Mouse (Mus musculus): ENCODE data around the gene Gcsh.

Gene Gcsh

GRCm38 (mm10) chr8:116978052-116978451 lies 15.3 kb downstream of the Gcsh start:
- no peak for DNase-seq (ENCODE audit: low read depth, low spot score)

GRCm38 (mm10) chr8:116975606-116976005 lies 17.7 kb downstream of the Gcsh start:
- no peak for DNase-seq (ENCODE audit: low read depth, low spot score)

GRCm38 (mm10) chr8:116975066-116975465 lies 18.3 kb downstream of the Gcsh start:
- DNase-seq (ENCODE audit: low read depth, low spot score): no peak

DNA sequence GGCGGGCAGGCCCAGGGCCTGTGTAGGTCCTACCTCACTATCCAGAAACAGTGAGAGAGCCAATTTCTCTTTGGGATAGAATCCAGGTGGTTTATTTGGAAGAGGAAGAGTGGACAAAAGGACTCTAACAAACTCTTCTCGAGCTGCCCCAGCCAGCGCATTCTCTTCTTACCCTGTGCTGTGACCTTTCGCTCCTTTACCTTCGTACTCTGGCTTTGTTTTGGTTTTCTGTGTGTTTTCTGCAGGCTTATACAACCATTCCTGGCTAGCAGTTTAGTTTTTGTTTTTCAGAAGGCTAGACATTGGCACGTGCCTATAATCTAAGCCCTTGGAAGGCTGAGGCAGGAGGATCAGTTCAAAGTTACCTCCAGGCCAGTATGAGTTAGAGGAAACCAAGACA lies 23.8 kb downstream of the Gcsh start:
- DNase-seq (ENCODE audit: low read depth, low spot score): no peak

GRCm38 (mm10) chr8:116954415-116954814 lies 38.9 kb downstream of the Gcsh start:
- no peak for DNase-seq (ENCODE audit: low read depth, low spot score)

DNA sequence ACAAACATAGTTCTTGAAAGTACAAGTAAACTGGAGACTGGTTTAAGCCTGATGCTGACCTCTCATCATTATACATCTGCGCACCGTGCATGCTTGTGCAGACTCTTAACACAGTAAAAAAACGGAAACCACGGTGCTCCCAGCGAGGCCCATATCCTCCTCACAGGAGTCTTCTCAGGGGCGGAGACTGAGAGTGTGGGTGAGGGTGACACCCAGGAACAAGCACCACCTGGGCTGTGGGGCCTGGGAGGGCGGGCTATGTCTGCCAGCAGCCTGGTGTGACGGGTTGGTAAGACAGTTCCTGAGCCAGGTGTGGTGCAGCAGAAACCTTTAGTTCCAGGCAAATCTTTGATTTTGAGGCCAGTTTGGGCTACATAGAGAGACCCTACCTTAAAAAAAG lies 40.9 kb downstream of the Gcsh start:
- DNase-seq (ENCODE audit: low read depth, low spot score): no peak

- DNase-seq (ENCODE audit: low read depth, low spot score): no peak
Observed at GRCm38 (mm10) chr8:116951778-116952177, 41.6 kb downstream of the Gcsh start.

- no peak for DNase-seq (ENCODE audit: low read depth, low spot score)
Observed at GRCm38 (mm10) chr8:116951369-116951768, 42.0 kb downstream of the Gcsh start.

GRCm38 (mm10) chr8:116947589-116947988 lies 45.7 kb downstream of the Gcsh start:
- no peak for DNase-seq (ENCODE audit: low read depth, low spot score)

- DNase-seq (ENCODE audit: low read depth, low spot score): no peak
Observed at GRCm38 (mm10) chr8:116946851-116947250, 46.5 kb downstream of the Gcsh start.

GRCm38 (mm10) chr8:116946268-116946838 lies 47.0 kb downstream of the Gcsh start:
- no peak for DNase-seq (ENCODE audit: low read depth, low spot score)

DNA sequence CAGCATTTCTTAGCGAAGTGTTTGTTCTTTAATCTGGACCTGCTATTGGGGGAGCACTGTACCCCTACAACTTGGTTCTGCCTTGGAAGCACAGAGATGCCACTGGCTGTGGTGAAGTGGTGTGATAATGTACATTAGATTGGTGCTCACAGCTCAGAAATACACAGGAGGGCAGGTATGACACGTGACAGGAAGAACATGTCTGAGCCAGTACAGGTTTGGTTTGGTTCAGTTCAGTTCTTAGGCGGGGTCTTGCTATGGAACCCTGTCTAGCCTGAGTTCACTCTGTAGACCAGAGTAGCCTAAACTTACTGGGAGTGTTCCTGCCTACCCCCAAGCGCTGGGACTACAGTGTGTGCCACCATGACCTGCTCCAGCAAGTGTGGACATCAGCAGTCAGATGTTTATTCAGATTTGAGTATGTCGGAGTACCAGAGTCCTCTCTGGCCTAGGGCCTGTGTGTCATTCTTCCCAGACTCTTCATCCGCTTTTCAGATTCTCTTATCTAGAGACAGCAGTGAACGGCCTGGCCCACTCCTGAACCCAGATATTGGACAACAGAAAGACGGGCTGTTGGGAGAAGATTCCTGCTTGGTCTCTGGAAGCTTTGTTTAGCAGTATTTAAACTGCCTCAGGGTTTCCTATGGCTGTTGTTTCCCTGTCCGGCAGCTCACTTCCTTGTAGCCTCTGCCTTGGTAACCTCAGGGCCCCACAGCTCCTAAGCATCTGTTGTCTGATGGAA lies 48.0 kb downstream of the Gcsh start:
- no peak for DNase-seq (ENCODE audit: low read depth, low spot score)

DNA sequence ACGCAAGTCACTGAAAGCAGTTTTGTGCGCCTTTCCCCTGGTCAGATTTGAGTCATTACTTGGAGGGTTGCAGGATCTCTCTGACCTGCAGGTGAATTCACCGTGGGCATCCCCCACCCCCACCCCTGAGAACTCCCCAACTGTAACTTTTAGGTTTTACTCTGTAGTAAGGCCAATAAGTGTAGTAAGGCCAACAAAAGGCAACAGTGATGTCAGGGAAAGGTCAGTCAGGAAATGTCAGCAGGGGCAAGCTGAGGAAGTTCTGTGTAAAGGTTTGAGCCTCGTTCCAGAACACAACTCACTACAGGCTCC lies 49.0 kb downstream of the Gcsh start:
- no peak for DNase-seq (ENCODE audit: low read depth, low spot score)

- peak; percentile 16 for DNase-seq (ENCODE audit: low read depth, low spot score)
Observed at GRCm38 (mm10) chr8:116943555-116944384, 49.6 kb downstream of the Gcsh start.

- peak; percentile 90 for DNase-seq (ENCODE audit: low read depth, low spot score)
Observed at GRCm38 (mm10) chr8:116943161-116943554, 50.2 kb downstream of the Gcsh start, which contains the start of gene Atmin. Gene Atmin (plus strand): TSS chr8:116943393.

DNA sequence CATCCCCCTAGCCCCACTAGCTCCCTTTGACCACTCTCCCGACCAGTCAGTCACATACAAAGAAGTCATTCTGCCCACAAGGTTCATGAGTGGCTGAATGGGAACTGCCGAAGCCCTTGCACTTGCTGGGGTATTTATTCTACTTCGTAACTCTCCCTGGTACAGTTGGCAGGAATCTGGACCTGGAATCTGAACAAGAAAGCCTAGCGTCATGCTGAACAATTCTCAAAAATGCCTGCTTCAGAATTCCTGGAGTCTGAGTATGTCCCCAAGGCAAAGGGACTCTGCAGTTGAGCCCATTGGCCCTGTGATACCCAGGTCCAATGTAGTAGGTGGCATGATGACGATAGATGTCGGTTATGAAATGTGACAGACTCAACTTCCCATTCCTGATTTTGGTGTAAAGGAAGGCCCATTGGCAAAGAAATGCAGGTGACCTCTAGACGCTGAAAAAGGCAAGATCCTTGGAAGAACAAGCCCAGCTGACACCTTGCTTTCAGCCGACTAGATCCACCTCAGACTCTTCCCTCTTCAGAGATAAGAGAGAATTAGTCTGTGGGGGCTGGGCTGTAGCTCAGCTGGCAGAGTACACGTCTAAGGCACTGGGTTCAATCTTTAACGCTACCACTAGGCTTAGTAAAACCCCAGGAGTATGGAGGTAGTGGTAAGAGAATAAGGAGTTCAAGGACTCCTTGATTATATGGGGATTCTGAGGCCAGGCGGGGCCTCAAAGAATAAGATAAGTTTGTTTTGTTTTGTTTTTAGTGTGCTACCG lies 50.9 kb downstream of the Gcsh start:
- no peak for DNase-seq (ENCODE audit: low read depth, low spot score)

DNA sequence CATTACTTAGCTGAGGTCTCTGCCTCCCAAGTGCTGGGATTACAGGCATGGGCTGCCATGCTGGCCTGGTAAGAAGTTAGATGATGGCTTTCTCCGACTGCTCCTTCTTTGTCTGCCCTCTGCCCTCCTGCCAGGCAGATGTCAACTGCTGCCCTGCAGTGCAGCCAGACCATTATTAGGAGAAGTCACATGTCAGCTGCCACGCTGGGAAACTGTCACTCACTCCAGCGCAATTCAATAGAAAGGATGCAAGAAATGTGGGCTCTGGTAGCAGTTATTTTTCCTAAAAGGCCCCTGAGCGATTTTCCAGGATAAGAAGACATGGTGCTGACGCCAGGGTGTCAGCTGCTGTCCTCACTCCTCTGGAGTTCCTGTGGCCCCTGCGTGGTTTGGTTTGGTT lies 57.8 kb downstream of the Gcsh start:
- no peak for DNase-seq (ENCODE audit: low read depth, low spot score)

DNA sequence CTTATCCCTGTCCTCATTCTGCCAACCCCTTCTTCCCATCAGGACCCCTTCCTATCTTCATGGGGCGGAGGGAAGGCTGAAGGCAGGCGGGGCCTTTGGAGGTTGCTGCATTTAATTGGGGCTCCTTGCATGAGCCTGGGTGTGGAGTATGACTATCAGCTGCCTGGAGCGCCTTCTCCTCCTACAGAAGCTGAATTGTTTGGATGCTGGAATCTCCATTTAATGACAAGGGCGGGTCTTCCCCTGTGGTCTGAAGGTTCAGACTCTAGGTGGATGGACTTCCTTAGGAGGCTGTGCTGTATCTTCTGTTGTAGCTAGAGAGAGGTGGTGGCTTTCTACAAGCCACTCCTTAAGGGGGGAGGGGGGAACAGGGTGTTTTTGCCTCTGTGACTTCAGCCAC lies 58.4 kb downstream of the Gcsh start:
- DNase-seq (ENCODE audit: low read depth, low spot score): no peak
